Mouse (Mus musculus) heart, embryonic 14.5 days (tissue): ENCODE measurements at regions not wholly inside any gene's neighbourhood (a gene's known extent, or its start where the extent isn't known, plus 50 kb on each side); places are given as distances from the start of the nearest gene placed in this dataset.
A peak's percentile ranks its signal among the peaks of the same experiment; 100 is the strongest.

Experiments used
- ATAC-seq: fragments of 200-750 bp; cut with Nextera tagmentation; 2 replicates; pipeline ENCODE4 v1.8.0; 2017; ENCODE audit warnings: low read depth, moderate TSS enrichment; ENCODE audit not compliant: insufficient number of reproducible peaks, insufficient read depth, low FRiP score
- H3K27ac ChIP-seq, 2 experiments: fragments of 200-500 bp in 1 of 2; fragments of 300-500 bp in 1 of 2; sonication (generic) in 1 of 2; replicated peaks in 1 of 2; 2 replicates each; pipeline ENCODE4 v1.5.1; 2012 to 2014; ENCODE audit warnings: low read depth in 2 of 2, low read length in 2 of 2, control low read depth in 1 of 2, mild to moderate bottlenecking in 1 of 2, mixed read lengths in 1 of 2; ENCODE audit not compliant: control insufficient read depth in 1 of 2, insufficient read depth in 1 of 2
- H3K27me3 ChIP-seq: fragments of 300-500 bp; sonication (generic); 2 replicates; pipeline ENCODE4 v1.6.1; 2014; ENCODE audit warnings: mild to moderate bottlenecking, low read length, control low read depth; ENCODE audit not compliant: control insufficient read depth, insufficient read depth
- H3K36me3 ChIP-seq: fragments of 300-500 bp; sonication (generic); 2 replicates; pipeline ENCODE4 v1.6.1; 2014; ENCODE audit warnings: mild to moderate bottlenecking, control low read depth, low read length, mixed read lengths; ENCODE audit not compliant: control insufficient read depth, insufficient read depth
- H3K4me1 ChIP-seq, 2 experiments: fragments of 200-500 bp in 1 of 2; fragments of 300-500 bp in 1 of 2; sonication (generic) in 1 of 2; 2 replicates each; pipeline ENCODE4 v1.6.1; 2012 to 2014; ENCODE audit warnings: low read length in 2 of 2, control low read depth in 1 of 2, mixed read lengths in 1 of 2; ENCODE audit not compliant: control insufficient read depth in 2 of 2, insufficient read depth in 2 of 2
- H3K4me2 ChIP-seq: fragments of 300-500 bp; sonication (generic); 2 replicates; pipeline ENCODE4 v1.6.1; 2014; ENCODE audit warnings: mild to moderate bottlenecking, low read length
- H3K4me3 ChIP-seq, 2 experiments: fragments of 200-500 bp in 1 of 2; fragments of 300-500 bp in 1 of 2; sonication (generic) in 1 of 2; 2 replicates each; pipeline ENCODE4 v1.5.1; 2012 to 2014; ENCODE audit warnings: low read length in 2 of 2, mild to moderate bottlenecking in 2 of 2, control low read depth in 1 of 2, low read depth in 1 of 2, moderate library complexity in 1 of 2; ENCODE audit not compliant: control insufficient read depth in 1 of 2, insufficient read depth in 1 of 2
- H3K9ac ChIP-seq: fragments of 300-500 bp; sonication (generic); 2 replicates; pipeline ENCODE4 v1.6.1; 2014; ENCODE audit warnings: mild to moderate bottlenecking, low read length
- H3K9me3 ChIP-seq: fragments of 300-500 bp; sonication (generic); 2 replicates; pipeline ENCODE4 v1.6.1; 2016; ENCODE audit warnings: low read length, control low read depth; ENCODE audit not compliant: control insufficient read depth
- WGBS: fragments of 180-500 bp; shearing (Covaris S2); extraction: QIAGEN DNeasy Blood & Tissue Kit; methylation state at CpG from one replicate; pipeline ENCODE4 v1.1.7; 2014; 5-methylcytosine and 5-hydroxymethylcytosine counted together

GRCm38 (mm10) chr1:145015623-145016022, 240.4 kb upstream of the Rgs18 start:
- Histone ChIP-seq H3K4me2 (no peak overlapping the region), H3K9ac (no peak overlapping the region), H3K9me3 (no peaks in the 10 kb centered on the region), H3K36me3 (no peaks in the 10 kb centered on the region), H3K4me3 (no peak overlapping the region), H3K27me3 (no peaks in the 10 kb centered on the region), H3K4me1 (no peaks in the 10 kb centered on the region), H3K27ac (no peak overlapping the region)
- WGBS, result 62% methylated on average over 4 of the region's 4 CpGs
- no peak for ATAC-seq

- no peak for ATAC-seq
- no peaks in the 10 kb centered on the region for H3K27me3 ChIP-seq
- no peak overlapping the region for H3K27ac ChIP-seq
- H3K36me3 ChIP-seq, result no peaks in the 10 kb centered on the region
- H3K9ac ChIP-seq, result no peak overlapping the region
- H3K4me2 ChIP-seq, result no peak overlapping the region
- no peaks in the 10 kb centered on the region for H3K9me3 ChIP-seq
- no peak overlapping the region for H3K4me3 ChIP-seq
- H3K4me1 ChIP-seq, result no peaks in the 10 kb centered on the region
These were observed 235.6 kb upstream of the Rgs18 start for GRCm38 (mm10) chr1:145010833-145011232.

GRCm38 (mm10) chr1:144978167-144978566, 202.9 kb upstream of the Rgs18 start:
- WGBS, result 76% methylated on average over 5 of the region's 5 CpGs
- Histone ChIP-seq H3K4me3 (no peak overlapping the region), H3K4me2 (no peak overlapping the region), H3K4me1 (no peaks in the 10 kb centered on the region), H3K27ac (no peak overlapping the region), H3K36me3 (no peaks in the 10 kb centered on the region), H3K9ac (no peak overlapping the region), H3K9me3 (no peaks in the 10 kb centered on the region), H3K27me3 (no peaks in the 10 kb centered on the region)
- no peak for ATAC-seq

- Histone ChIP-seq H3K4me2 (no peak overlapping the region), H3K9me3 (no peaks in the 10 kb centered on the region), H3K27ac (no peak overlapping the region; a peak in 1 of 4 replicates), H3K4me1 (peaks cover 0 to 4% of the 10 kb centered on the region in 2 experiments; a peak in 1 of 4 replicates), H3K9ac (no peak overlapping the region), H3K4me3 (no peak overlapping the region), H3K36me3 (no peaks in the 10 kb centered on the region), H3K27me3 (no peaks in the 10 kb centered on the region)
- ATAC-seq, result peak; percentile 73; the same call in 1 of the 2 replicates
- 28% methylated on average over 3 of the region's 3 CpGs for WGBS
These were observed 190.5 kb upstream of the Rgs18 start for GRCm38 (mm10) chr1:144965736-144966135.

GRCm38 (mm10) chr1:144939006-144939405, 163.8 kb upstream of the Rgs18 start:
- 86% methylated on average over 3 of the region's 3 CpGs for WGBS
- no peaks in the 10 kb centered on the region for H3K4me1 ChIP-seq
- H3K4me2 ChIP-seq, result no peak overlapping the region
- ATAC-seq, result no peak
- no peak overlapping the region for H3K27ac ChIP-seq
- no peaks in the 10 kb centered on the region for H3K9me3 ChIP-seq
- no peaks in the 10 kb centered on the region for H3K27me3 ChIP-seq
- no peak overlapping the region for H3K9ac ChIP-seq
- H3K4me3 ChIP-seq, result no peak overlapping the region
- H3K36me3 ChIP-seq, result no peaks in the 10 kb centered on the region

- Histone ChIP-seq H3K4me2 (no peak overlapping the region), H3K4me3 (no peak overlapping the region), H3K9me3 (no peaks in the 10 kb centered on the region), H3K9ac (no peak overlapping the region), H3K27ac (no peak overlapping the region), H3K36me3 (no peaks in the 10 kb centered on the region), H3K4me1 (no peaks in the 10 kb centered on the region), H3K27me3 (no peaks in the 10 kb centered on the region)
- WGBS, result 80% methylated on average over 2 of the region's 2 CpGs
- ATAC-seq, result no peak
These were observed 150.9 kb upstream of the Rgs18 start for GRCm38 (mm10) chr1:144926136-144926535.

GRCm38 (mm10) chr1:144916568-144916967, 141.3 kb upstream of the Rgs18 start:
- Histone ChIP-seq H3K4me2 (no peak overlapping the region), H3K27me3 (no peaks in the 10 kb centered on the region), H3K9ac (no peak overlapping the region), H3K4me1 (no peaks in the 10 kb centered on the region), H3K36me3 (no peaks in the 10 kb centered on the region), H3K4me3 (no peak overlapping the region), H3K9me3 (no peaks in the 10 kb centered on the region), H3K27ac (no peak overlapping the region)
- ATAC-seq, result no peak
- 92% methylated on average over 5 of the region's 5 CpGs for WGBS

- Histone ChIP-seq H3K9ac (no peak overlapping the region), H3K4me1 (peaks cover 0 to 3% of the 10 kb centered on the region in 2 experiments; a peak in 1 of 4 replicates), H3K4me3 (no peak overlapping the region), H3K27me3 (no peaks in the 10 kb centered on the region), H3K36me3 (no peaks in the 10 kb centered on the region), H3K9me3 (no peaks in the 10 kb centered on the region), H3K4me2 (no peak overlapping the region), H3K27ac (no peak overlapping the region)
- no peak for ATAC-seq
- 26% methylated on average over 3 of the region's 3 CpGs for WGBS
These were observed 127.8 kb upstream of the Rgs18 start for GRCm38 (mm10) chr1:144902987-144903386.
